Mouse (Mus musculus): Measurements from ENCODE around the gene Syce1.
"Not testable (repeated sequence)": the region's sequence is repeated elsewhere in the genome, so short reads cannot be mapped to it uniquely, and the experiment has no call there.

The Syce1 gene

GRCm38 (mm10) chr7:140765888-140766739 is 21.5 kb downstream of the Syce1 start:
- no peak for DNase-seq (ENCODE audit: low spot score in 2 of 2)

- DNase-seq (ENCODE audit: low spot score in 2 of 2): not testable (repeated sequence)
Observed at GRCm38 (mm10) chr7:140765391-140765790, 22.3 kb downstream of the Syce1 start.

- DNase-seq (ENCODE audit: low spot score in 2 of 2): no peak
Observed at GRCm38 (mm10) chr7:140763447-140764020, 24.1 kb downstream of the Syce1 start, which contains the start of gene Cyp2e1. TSS of gene Cyp2e1 (plus strand) at chr7:140763739.

GRCm38 (mm10) chr7:140760647-140761046 is 27.0 kb downstream of the Syce1 start:
- no peak for DNase-seq (ENCODE audit: low spot score in 2 of 2)

- DNase-seq (ENCODE audit: low spot score in 2 of 2): no peak
Observed at GRCm38 (mm10) chr7:140756151-140756854, 31.3 kb downstream of the Syce1 start.

- no peak for DNase-seq (ENCODE audit: low spot score in 2 of 2)
Observed at GRCm38 (mm10) chr7:140754556-140754955, 33.1 kb downstream of the Syce1 start.

GRCm38 (mm10) chr7:140748827-140749160 is 38.9 kb downstream of the Syce1 start:
- DNase-seq (ENCODE audit: low spot score in 2 of 2): no peak

- DNase-seq (ENCODE audit: low spot score in 2 of 2): no peak
Observed at GRCm38 (mm10) chr7:140748116-140748826, 39.4 kb downstream of the Syce1 start.

- no peak for DNase-seq (ENCODE audit: low spot score in 2 of 2)
Observed at GRCm38 (mm10) chr7:140747402-140747801, 40.2 kb downstream of the Syce1 start.

GRCm38 (mm10) chr7:140733162-140733561 is 54.5 kb downstream of the Syce1 start:
- DNase-seq (ENCODE audit: low spot score in 2 of 2): no peak
